Mouse (Mus musculus): ENCODE measurements around the gene Sit1. TPM values are rescaled to one million over a fixed set of nuclear protein-coding genes. Genes with fewer than 3 reads are reported as not detected.

Sit1 gene
- not detected in 2 replicates for polyA plus RNA-seq (2012; rRNA removed)

GRCm38 (mm10) chr4:43483535-43484091 lies at the start of gene Sit1:
Gene Sit1, minus strand, starts transcription at chr4:43483734.

GRCm38 (mm10) chr4:43506536-43507185 lies 23.1 kb upstream of the Sit1 start, which contains the start of gene Car9:
Gene Car9, plus strand, starts transcription at chr4:43506966.

GRCm38 (mm10) chr4:43499407-43500333 lies 16.1 kb upstream of the Sit1 start, which contains the start of gene Arhgef39:
Gene Arhgef39, minus strand, starts transcription at chr4:43499695.

GRCm38 (mm10) chr4:43492821-43493185 lies 9.3 kb upstream of the Sit1 start, which contains the start of gene Ccdc107:
Gene Ccdc107, plus strand, starts transcription at chr4:43492900.

GRCm38 (mm10) chr4:43454041-43454836 lies 29.3 kb downstream of the Sit1 start, which contains the start of gene Cd72:
Gene Cd72, minus strand, starts transcription at chr4:43454628.

GRCm38 (mm10) chr4:43441639-43442038 lies 41.9 kb downstream of the Sit1 start, which contains the start of gene Tesk1:
Gene Tesk1, plus strand, starts transcription at chr4:43441939.

Other genes with a start within 250 kb of the Sit1 start
- 0.34 and 0.39 TPM in 2 replicates for gene Atp8b5, start 216.6 kb downstream of the Sit1 start, polyA plus RNA-seq (2012; rRNA removed)
- 22.6 and 22.9 TPM in 2 replicates for gene Rusc2, start 101.8 kb downstream of the Sit1 start, polyA plus RNA-seq (2012; rRNA removed)
- gene Fam166b, start 54.6 kb downstream of the Sit1 start, polyA plus RNA-seq (2012; rRNA removed) = 17.4 and 21.9 TPM in 2 replicates
- 102 and 112 TPM in 2 replicates for gene Tesk1, start 41.8 kb downstream of the Sit1 start, polyA plus RNA-seq (2012; rRNA removed)
- gene Cd72, start 29.1 kb downstream of the Sit1 start, polyA plus RNA-seq (2012; rRNA removed) = 3.9 and 6.4 TPM in 2 replicates
- 256 and 473 TPM in 2 replicates for gene Ccdc107, start 9.2 kb upstream of the Sit1 start, polyA plus RNA-seq (2012; rRNA removed)
- gene Arhgef39, start 16.0 kb upstream of the Sit1 start, polyA plus RNA-seq (2012; rRNA removed) = 31.5 and 48.4 TPM in 2 replicates
- 6.6 and 7.2 TPM in 2 replicates for gene Car9, start 23.2 kb upstream of the Sit1 start, polyA plus RNA-seq (2012; rRNA removed)
- 105 and 120 TPM in 2 replicates for gene Tpm2, start 40.0 kb upstream of the Sit1 start, polyA plus RNA-seq (2012; rRNA removed)
- 125 and 150 TPM in 2 replicates for gene Creb3, start 78.6 kb upstream of the Sit1 start, polyA plus RNA-seq (2012; rRNA removed)
- gene Tln1, start 79.0 kb upstream of the Sit1 start, polyA plus RNA-seq (2012; rRNA removed) = 193 and 213 TPM in 2 replicates
- 70.8 and 74.5 TPM in 2 replicates for gene Rgp1, start 95.0 kb upstream of the Sit1 start, polyA plus RNA-seq (2012; rRNA removed)
- 26.8 and 33.6 TPM in 2 replicates for gene Gba2, start 95.1 kb upstream of the Sit1 start, polyA plus RNA-seq (2012; rRNA removed)
- gene Msmp, start 100.8 kb upstream of the Sit1 start, polyA plus RNA-seq (2012; rRNA removed) = 0.63 and 1.5 TPM in 2 replicates
- 113 and 117 TPM in 2 replicates for gene Npr2, start 148.2 kb upstream of the Sit1 start, polyA plus RNA-seq (2012; rRNA removed)
- gene Spag8, start 169.9 kb upstream of the Sit1 start, polyA plus RNA-seq (2012; rRNA removed) = 20.8 and 24.0 TPM in 2 replicates
- 65.2 and 84.4 TPM in 2 replicates for gene Hint2, start 172.7 kb upstream of the Sit1 start, polyA plus RNA-seq (2012; rRNA removed)
- gene Tmem8b, start 185.2 kb upstream of the Sit1 start, polyA plus RNA-seq (2012; rRNA removed) = 24.0 and 31.0 TPM in 2 replicates
- gene Fam221b, start 185.4 kb upstream of the Sit1 start, polyA plus RNA-seq (2012; rRNA removed) = 0.05 TPM in 1 of 2 replicates, not detected in the other
- gene Olfr70, start 217.1 kb upstream of the Sit1 start, polyA plus RNA-seq (2012; rRNA removed) = not detected in 2 replicates
- not detected in 2 replicates for gene Olfr71, start 226.5 kb upstream of the Sit1 start, polyA plus RNA-seq (2012; rRNA removed)
- 4.2 and 5.3 TPM in 2 replicates for gene Hrct1, start 243.5 kb upstream of the Sit1 start, polyA plus RNA-seq (2012; rRNA removed)
- gene Spaar, start 246.3 kb upstream of the Sit1 start, polyA plus RNA-seq (2012; rRNA removed) = 1.0 and 1.1 TPM in 2 replicates

All from ovary, adult 2 months (tissue).